Mouse (Mus musculus): ENCODE results near the gene Gm30737. TPM values are rescaled to one million over a fixed set of nuclear protein-coding genes. Genes with fewer than 3 reads are reported as not detected.
"Not testable (repeated sequence)": the region's sequence is repeated elsewhere in the genome, so short reads cannot be mapped to it uniquely, and the experiment has no call there.

The Gm30737 gene
- not detected in 2 replicates for polyA plus RNA-seq (2015; fragmentation: Nextera tagmentation; extraction: Ambion mirVana)

GRCm38 (mm10) chrY:14400410-14400809 lies at the start of gene Gm30737:
Gene Gm30737 (plus strand): TSS chrY:14400710.
- DNase-seq (ENCODE audit: low spot score), result not testable (repeated sequence)
